Mouse (Mus musculus): ENCODE measurements around the gene Pi4kb. TPM values are rescaled to one million over a fixed set of nuclear protein-coding genes. Genes with fewer than 3 reads are reported as not detected.
"Not testable (repeated sequence)": the region's sequence is repeated elsewhere in the genome, so short reads cannot be mapped to it uniquely, and the experiment has no call there.

The Pi4kb gene
- polyA plus RNA-seq, 1 experiment from 2014 or later: 22.5 TPM

DNA sequence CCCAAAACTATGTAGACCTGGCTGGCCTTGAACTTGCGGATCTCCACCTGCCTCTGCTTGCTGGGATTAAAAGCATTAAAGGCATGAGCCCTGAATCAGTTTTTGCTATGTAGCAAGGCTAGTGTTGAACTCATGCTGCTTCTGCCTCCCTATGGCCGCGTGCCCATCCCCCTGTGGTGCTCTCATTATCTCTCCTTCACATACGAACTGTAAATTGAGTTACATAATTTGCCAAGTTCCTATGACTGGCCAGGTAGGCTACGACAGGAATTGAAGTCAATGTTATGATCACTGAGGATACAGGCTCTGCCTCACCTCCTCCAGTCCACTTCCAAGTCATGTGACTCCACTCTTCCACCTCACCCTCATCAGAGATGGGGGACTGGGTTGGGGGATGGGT lies 38.4 kb upstream of the Pi4kb start:
- not testable (repeated sequence) for H3K36me3 ChIP-seq; H3K4me3 ChIP-seq (replicated peaks); H3K27me3 ChIP-seq (replicated peaks); H3K4me2 ChIP-seq; H3K27ac ChIP-seq (replicated peaks); ATAC-seq (ENCODE audit: low FRiP score); H3K9me3 ChIP-seq (replicated peaks); H3K9ac ChIP-seq (replicated peaks)
- WGBS: 81% methylated on average over 5 of the region's 5 CpGs
- peaks cover 11% of the 10 kb centered on the region; the same call in 1 of the 2 replicates for H3K4me1 ChIP-seq

DNA sequence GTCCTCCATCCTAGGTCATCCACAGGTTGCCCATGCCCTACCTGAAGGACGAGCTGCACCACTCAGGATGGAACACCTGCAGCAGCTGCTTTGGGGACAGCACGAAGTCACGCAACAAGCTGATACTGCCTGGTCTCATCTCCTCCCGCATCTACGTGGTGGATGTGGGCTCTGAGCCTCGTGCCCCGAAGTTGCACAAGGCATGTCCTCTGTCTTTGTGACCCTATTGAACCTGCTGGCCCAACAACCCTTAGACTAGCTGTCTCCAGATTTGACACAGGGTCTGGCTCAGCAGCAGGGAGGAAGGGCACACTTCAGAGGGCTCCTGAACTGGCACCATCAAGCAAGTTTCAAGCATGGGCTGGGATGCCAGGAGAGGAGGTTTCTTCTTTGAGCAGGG lies 37.3 kb upstream of the Pi4kb start:
- not testable (repeated sequence) for H3K9ac ChIP-seq (replicated peaks); H3K36me3 ChIP-seq; H3K4me3 ChIP-seq (replicated peaks); H3K9me3 ChIP-seq (replicated peaks); H3K27ac ChIP-seq (replicated peaks); H3K27me3 ChIP-seq (replicated peaks); ATAC-seq (ENCODE audit: low FRiP score); H3K4me2 ChIP-seq
- H3K4me1 ChIP-seq: peaks cover 11% of the 10 kb centered on the region; the same call in 1 of the 2 replicates
- WGBS: 92% methylated on average over 7 of the region's 7 CpGs

DNA sequence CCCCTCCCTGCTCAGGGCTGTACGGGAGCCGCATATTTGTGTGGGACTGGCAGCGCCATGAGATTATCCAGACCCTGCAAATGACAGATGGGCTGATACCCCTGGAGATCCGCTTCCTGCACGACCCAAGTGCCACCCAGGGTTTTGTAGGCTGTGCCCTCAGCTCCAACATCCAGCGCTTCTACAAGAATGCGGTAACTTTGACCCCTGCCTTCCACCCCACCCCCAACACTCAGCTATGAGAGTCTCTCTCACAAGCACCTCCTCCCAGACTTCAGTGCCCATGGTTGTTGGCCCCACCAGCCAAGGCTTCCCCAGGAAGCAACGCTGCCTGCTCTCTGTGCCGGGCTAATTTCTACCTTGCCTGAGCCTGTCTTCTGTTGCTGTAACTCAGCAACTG lies 34.5 kb upstream of the Pi4kb start:
- not testable (repeated sequence) for H3K36me3 ChIP-seq; H3K4me1 ChIP-seq; H3K9me3 ChIP-seq (replicated peaks); H3K27ac ChIP-seq (replicated peaks); H3K4me3 ChIP-seq (replicated peaks); H3K27me3 ChIP-seq (replicated peaks); H3K9ac ChIP-seq (replicated peaks); H3K4me2 ChIP-seq; ATAC-seq (ENCODE audit: low FRiP score)
- WGBS: 71% methylated on average over 9 of the region's 9 CpGs

- 83% methylated on average over 9 of the region's 9 CpGs for WGBS
- not testable (repeated sequence) for H3K4me1 ChIP-seq; H3K9ac ChIP-seq (replicated peaks); H3K36me3 ChIP-seq; H3K27me3 ChIP-seq (replicated peaks); H3K4me2 ChIP-seq; H3K9me3 ChIP-seq (replicated peaks); H3K4me3 ChIP-seq (replicated peaks); ATAC-seq (ENCODE audit: low FRiP score); H3K27ac ChIP-seq (replicated peaks)
Measured at GRCm38 (mm10) chr3:94942211-94942967, 32.1 kb upstream of the Pi4kb start.

- not testable (repeated sequence) for H3K27ac ChIP-seq (replicated peaks); H3K9ac ChIP-seq (replicated peaks); H3K4me1 ChIP-seq; H3K4me2 ChIP-seq; H3K36me3 ChIP-seq; H3K27me3 ChIP-seq (replicated peaks); H3K9me3 ChIP-seq (replicated peaks); ATAC-seq (ENCODE audit: low FRiP score); H3K4me3 ChIP-seq (replicated peaks)
- WGBS: 28% methylated on average over 4 of the region's 4 CpGs
Measured at GRCm38 (mm10) chr3:94943706-94944105, 30.8 kb upstream of the Pi4kb start.

DNA sequence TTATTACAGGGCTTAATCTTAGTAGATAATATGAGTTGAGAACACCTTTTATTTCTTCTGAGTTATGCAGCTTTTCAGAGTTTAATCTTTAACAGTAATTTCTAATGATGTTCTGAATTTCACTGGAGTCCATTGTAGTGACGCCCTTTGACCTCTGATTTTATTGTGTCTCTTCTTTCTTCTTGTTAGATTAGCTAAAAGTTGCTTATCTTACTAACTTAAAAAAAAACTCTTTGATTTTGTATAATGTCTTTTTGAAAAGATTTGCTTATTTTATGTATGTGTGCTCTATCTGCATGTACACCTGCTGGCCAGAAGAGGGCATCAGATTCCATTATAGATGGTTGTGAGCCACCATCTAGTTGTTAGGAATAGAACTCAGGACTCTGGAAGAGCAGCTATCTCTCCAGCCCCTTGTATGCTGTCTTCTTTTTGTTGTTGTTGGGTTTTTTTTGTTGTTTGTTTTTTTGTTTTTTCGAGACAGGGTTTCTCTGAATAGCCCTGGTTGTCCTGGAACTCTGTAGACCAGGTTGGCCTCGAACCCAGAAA lies 26.4 kb upstream of the Pi4kb start:
- Histone ChIP-seq H3K36me3 (no peaks in the 10 kb centered on the region), H3K4me3 (replicated peaks) (no peak overlapping the region), H3K27me3 (replicated peaks) (no peaks in the 10 kb centered on the region), H3K4me2 (no peak overlapping the region), H3K27ac (replicated peaks) (no peak overlapping the region), H3K9ac (replicated peaks) (no peak overlapping the region), H3K4me1 (peaks cover 6% of the 10 kb centered on the region), H3K9me3 (replicated peaks) (no peaks in the 10 kb centered on the region)
- no peak for ATAC-seq (ENCODE audit: low FRiP score)
- 77% methylated on average over 3 of the region's 3 CpGs for WGBS

GRCm38 (mm10) chr3:94949645-94950044 lies 24.9 kb upstream of the Pi4kb start:
- Histone ChIP-seq H3K9ac (replicated peaks) (no peak overlapping the region), H3K4me2 (no peak overlapping the region), H3K4me1 (peaks cover 13% of the 10 kb centered on the region), H3K27me3 (replicated peaks) (no peaks in the 10 kb centered on the region), H3K4me3 (replicated peaks) (no peak overlapping the region), H3K27ac (replicated peaks) (no peak overlapping the region), H3K36me3 (no peaks in the 10 kb centered on the region), H3K9me3 (replicated peaks) (no peaks in the 10 kb centered on the region)
- 88% methylated on average over 3 of the region's 3 CpGs for WGBS
- ATAC-seq (ENCODE audit: low FRiP score): no peak

GRCm38 (mm10) chr3:94952806-94953205 lies 21.7 kb upstream of the Pi4kb start:
- no peaks in the 10 kb centered on the region for H3K27me3 ChIP-seq (replicated peaks)
- WGBS: 66% methylated on average over 5 of the region's 5 CpGs
- peak overlapping the region; percentile 60 for H3K4me2 ChIP-seq
- no peaks in the 10 kb centered on the region for H3K9me3 ChIP-seq (replicated peaks)
- H3K4me3 ChIP-seq (replicated peaks): peak overlapping the region; percentile 84
- no peak for ATAC-seq (ENCODE audit: low FRiP score)
- H3K27ac ChIP-seq (replicated peaks): peak overlapping the region; percentile 99
- 0 out of 2 replicates have a peak overlapping the region, but pooled peaks have one; percentile 53 for H3K9ac ChIP-seq (replicated peaks)
- peaks cover 35% of the 10 kb centered on the region for H3K4me1 ChIP-seq
- H3K36me3 ChIP-seq: peaks cover 23% of the 10 kb centered on the region

GRCm38 (mm10) chr3:94953384-94953763 lies 21.2 kb upstream of the Pi4kb start:
- Histone ChIP-seq H3K9me3 (replicated peaks) (no peaks in the 10 kb centered on the region), H3K27me3 (replicated peaks) (no peaks in the 10 kb centered on the region), H3K4me1 (peaks cover 35% of the 10 kb centered on the region), H3K4me3 (replicated peaks) (peak overlapping the region; percentile 84), H3K9ac (replicated peaks) (peak overlapping the region; percentile 53), H3K4me2 (peak overlapping the region; percentile 60), H3K27ac (replicated peaks) (peak overlapping the region; percentile 99), H3K36me3 (peaks cover 28% of the 10 kb centered on the region)
- WGBS: 17% methylated on average over 9 of the region's 9 CpGs
- no peak for ATAC-seq (ENCODE audit: low FRiP score)

DNA sequence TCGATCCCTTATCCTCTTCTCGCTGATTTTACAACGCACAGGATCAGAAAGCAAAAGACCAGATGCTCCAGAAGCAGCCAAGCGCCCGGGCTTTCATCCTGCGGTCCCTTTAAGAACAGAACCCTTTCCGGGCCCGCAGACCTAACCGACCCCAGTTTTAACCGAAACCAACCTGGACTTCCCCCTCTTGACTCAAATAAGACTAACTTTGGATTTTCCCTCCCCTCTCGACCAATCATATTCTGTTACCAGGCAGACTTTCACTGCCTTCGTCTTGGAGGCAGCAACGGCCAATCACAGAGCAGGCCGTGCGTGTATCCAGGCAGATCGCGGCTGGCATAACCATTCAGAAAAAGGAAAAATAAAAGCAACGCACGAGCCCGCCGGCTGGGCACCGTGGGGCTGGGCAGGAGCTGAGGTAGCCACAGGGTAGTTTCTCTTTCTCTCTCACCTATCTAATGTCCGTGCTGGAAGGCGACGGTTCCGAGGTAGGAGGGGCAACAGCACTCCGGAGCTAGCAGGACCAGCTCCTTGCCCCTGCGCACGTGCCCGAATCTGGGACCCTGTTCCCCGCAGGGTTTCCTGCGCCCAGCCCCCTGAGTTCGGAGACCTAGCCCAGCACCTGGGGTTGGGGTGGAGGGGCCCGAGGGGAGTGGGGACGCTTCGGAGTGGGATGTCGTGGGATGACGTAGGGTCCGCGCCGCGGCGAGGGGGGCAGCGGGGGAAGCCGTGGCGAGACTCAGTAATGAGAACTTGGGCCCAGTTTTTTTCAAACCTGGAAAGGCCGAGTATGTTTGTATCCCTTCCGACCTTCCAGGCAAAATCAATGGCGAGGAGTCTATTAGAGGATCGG lies 20.5 kb upstream of the Pi4kb start, which contains the start of gene Rfx5:
Gene Rfx5 (plus strand): TSS at position 312 of the 853 bp plus-strand sequence.
- H3K9ac ChIP-seq (replicated peaks): peak within 1 kb of the TSS; percentile 92
- peak within 1 kb of the TSS; percentile 60 for H3K4me2 ChIP-seq
- peak; percentile 97 for ATAC-seq (ENCODE audit: low FRiP score)
- peak within 1 kb of the TSS; percentile 84 for H3K4me3 ChIP-seq (replicated peaks)
- H3K36me3 ChIP-seq: peaks cover 34% of the 10 kb centered on the region
- H3K9me3 ChIP-seq (replicated peaks): no peaks in the 10 kb centered on the region
- WGBS: under 1% methylated on average over 50 of the region's 50 CpGs
- H3K4me1 ChIP-seq: peaks cover 35% of the 10 kb centered on the region
- peak within 1 kb of the TSS; percentile 99 for H3K27ac ChIP-seq (replicated peaks)
- H3K27me3 ChIP-seq (replicated peaks): no peaks in the 10 kb centered on the region

DNA sequence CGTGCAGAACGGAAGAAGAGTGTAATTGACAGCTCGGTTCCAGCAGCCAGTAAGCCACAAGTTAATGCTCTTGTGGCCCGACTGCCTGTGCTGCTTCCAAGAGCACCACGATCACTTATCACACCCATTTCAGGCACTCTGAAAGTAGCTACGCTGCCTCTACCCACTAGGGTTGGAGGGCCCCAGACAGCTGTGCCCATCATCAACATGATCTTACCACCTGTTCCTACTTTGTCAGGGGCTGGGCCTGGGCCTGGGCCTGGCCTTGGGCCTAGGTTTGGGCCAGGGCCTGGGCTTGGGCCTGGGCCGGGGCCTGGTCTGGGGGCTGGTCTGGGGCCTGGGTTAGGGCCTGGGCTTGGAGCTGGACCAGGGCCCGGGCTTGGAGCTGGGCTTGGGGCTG lies 16.2 kb upstream of the Pi4kb start:
- WGBS: 93% methylated on average over 8 of the region's 8 CpGs
- H3K4me2 ChIP-seq: no peak overlapping the region
- H3K9me3 ChIP-seq (replicated peaks): no peaks in the 10 kb centered on the region
- H3K27me3 ChIP-seq (replicated peaks): no peaks in the 10 kb centered on the region
- H3K4me3 ChIP-seq (replicated peaks): no peak overlapping the region
- ATAC-seq (ENCODE audit: low FRiP score): no peak
- peaks cover 34% of the 10 kb centered on the region for H3K4me1 ChIP-seq
- H3K36me3 ChIP-seq: peaks cover 39% of the 10 kb centered on the region
- no peak overlapping the region for H3K27ac ChIP-seq (replicated peaks)
- H3K9ac ChIP-seq (replicated peaks): no peak overlapping the region

Data from neural tube, embryonic 15.5 days (tissue).